Mouse (Mus musculus) kidney, embryonic 16.5 days (tissue): ENCODE measurements at regions not wholly inside any gene's neighbourhood (a gene's known extent, or its start where the extent isn't known, plus 50 kb on each side); places are given as distances from the start of the nearest gene placed in this dataset.
A peak's percentile ranks its signal among the peaks of the same experiment; 100 is the strongest.

Experiments
- ATAC-seq: fragments of 200-750 bp; cut with Nextera tagmentation; 2 replicates; pipeline ENCODE4 v1.8.0; 2017; ENCODE audit warnings: moderate TSS enrichment; ENCODE audit not compliant: low FRiP score, low TSS enrichment
- H3K27ac ChIP-seq: fragments of 300-500 bp; sonication (generic); 2 replicates; pipeline ENCODE4 v1.5.1; 2014; ENCODE audit warnings: low read length
- H3K27me3 ChIP-seq: fragments of 300-500 bp; sonication (generic); 2 replicates; pipeline ENCODE4 v1.6.1; 2014; ENCODE audit warnings: low read length, control low read depth, mixed read lengths; ENCODE audit not compliant: insufficient read depth
- H3K36me3 ChIP-seq: fragments of 300-500 bp; sonication (generic); 2 replicates; pipeline ENCODE4 v1.6.1; 2014; ENCODE audit warnings: low read length, control low read depth, mixed read lengths; ENCODE audit not compliant: insufficient read depth
- H3K4me1 ChIP-seq: fragments of 300-500 bp; sonication (generic); 2 replicates; pipeline ENCODE4 v1.6.1; 2014; ENCODE audit warnings: low read length, control low read depth, mixed read lengths; ENCODE audit not compliant: insufficient read depth
- H3K4me2 ChIP-seq: fragments of 300-500 bp; sonication (generic); replicated peaks from 2 replicates; pipeline ENCODE4 v1.6.1; 2014; ENCODE audit warnings: low read depth, low read length
- H3K4me3 ChIP-seq: fragments of 300-500 bp; sonication (generic); 2 replicates; pipeline ENCODE4 v1.5.1; 2014; ENCODE audit warnings: mild to moderate bottlenecking, low read length
- H3K9ac ChIP-seq: fragments of 300-500 bp; sonication (generic); replicated peaks from 2 replicates; pipeline ENCODE4 v1.6.1; 2014; ENCODE audit warnings: low read length
- H3K9me3 ChIP-seq: fragments of 300-500 bp; sonication (generic); 2 replicates; pipeline ENCODE4 v1.6.1; 2016; ENCODE audit warnings: low read length, control low read depth
- WGBS: fragments of 180-500 bp; shearing (Covaris S2); extraction: QIAGEN DNeasy Blood & Tissue Kit; methylation state at CpG from one replicate; pipeline ENCODE4 v1.1.7; 2014; 5-methylcytosine and 5-hydroxymethylcytosine counted together

GRCm38 (mm10) chrX:61119499-61119898 is 65.9 kb downstream of the Cdr1 start:
- no peak overlapping the region for H3K4me3 ChIP-seq
- no peak; the same call in 1 of the 2 replicates for ATAC-seq

GRCm38 (mm10) chrX:61117368-61117767 is 68.0 kb downstream of the Cdr1 start:
- Histone ChIP-seq H3K9ac (no peak overlapping the region), H3K4me3 (no peak overlapping the region), H3K27me3 (no peaks in the 10 kb centered on the region), H3K4me2 (no peak overlapping the region), H3K9me3 (no peaks in the 10 kb centered on the region), H3K27ac (no peak overlapping the region), H3K36me3 (no peaks in the 10 kb centered on the region), H3K4me1 (no peaks in the 10 kb centered on the region)
- 89% methylated on average over 4 of the region's 4 CpGs for WGBS
- no peak for ATAC-seq

More at GRCm38 (mm10) chrX:61119499-61119898, 65.9 kb downstream of the Cdr1 start:
- Histone ChIP-seq H3K4me2 (no peak overlapping the region; the same call in 1 of the 2 replicates), H3K27ac (no peak overlapping the region), H3K9me3 (no peaks in the 10 kb centered on the region), H3K4me1 (no peaks in the 10 kb centered on the region), H3K36me3 (no peaks in the 10 kb centered on the region), H3K9ac (no peak overlapping the region), H3K27me3 (no peaks in the 10 kb centered on the region)
- 16% methylated on average over 6 of the region's 6 CpGs for WGBS

GRCm38 (mm10) chrX:61116010-61116447 is 69.3 kb downstream of the Cdr1 start:
- Histone ChIP-seq H3K27me3 (no peaks in the 10 kb centered on the region), H3K27ac (no peak overlapping the region), H3K4me1 (no peaks in the 10 kb centered on the region), H3K4me3 (no peak overlapping the region), H3K36me3 (no peaks in the 10 kb centered on the region), H3K9me3 (no peaks in the 10 kb centered on the region), H3K4me2 (peak overlapping the region; percentile 23; the same call in 1 of the 2 replicates), H3K9ac (no peak overlapping the region)
- no peak for ATAC-seq
- WGBS, result 44% methylated on average over 10 of the region's 10 CpGs
